Comparison of ENCODE assay signal across 7 mouse cellular contexts in the genomic region with DNA sequence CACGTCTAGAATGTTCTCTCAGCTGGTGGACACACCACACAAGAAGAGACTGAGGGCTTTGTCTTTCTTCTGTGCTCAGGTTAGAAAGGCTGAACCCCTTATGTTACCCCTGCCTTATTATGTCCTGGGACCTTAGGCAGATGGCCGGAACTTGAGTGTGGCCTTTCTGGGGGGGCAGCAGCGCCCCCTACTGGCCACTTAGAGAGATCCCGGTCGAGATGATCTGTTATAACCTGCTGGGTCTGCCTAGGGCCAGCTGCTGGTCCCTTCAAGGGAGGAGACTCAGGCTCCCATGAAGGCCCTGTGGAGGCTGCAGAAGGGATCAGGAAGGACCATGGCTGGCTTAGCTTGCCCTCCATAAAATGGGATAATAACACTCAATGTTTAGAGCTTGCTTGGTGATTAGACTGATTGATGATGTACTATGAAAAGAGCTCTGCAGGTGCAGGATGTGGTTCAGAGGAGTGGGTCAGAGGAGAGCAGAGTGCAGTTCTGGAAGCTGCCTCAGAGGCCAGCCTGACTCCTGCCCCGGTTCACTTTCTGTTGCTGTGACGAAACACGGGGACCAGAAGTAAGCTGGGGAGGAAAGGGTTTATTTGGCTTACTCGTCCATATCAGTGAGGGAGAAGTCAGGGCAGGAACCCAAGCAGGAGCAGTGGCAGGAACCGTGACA. TPM values are rescaled to one million over a fixed set of nuclear protein-coding genes. Genes with fewer than 3 reads are reported as not detected.
DNase-seq lines count a peak whose midpoint lies in the region; ATAC-seq and TF ChIP-seq lines count a peak whose summit lies in the region.

No protein-coding gene starts in this region.

- no peak overlapping the region for H3K4me2 ChIP-seq in midbrain, postnatal 0 days (ENCODE audit: low read depth, low read length, poor library complexity, severe bottlenecking)

- intact Hi-C loops in left cerebral cortex, postnatal 4 days (cut with DNase I): no loop called here
- intact Hi-C loops in left cerebral cortex, postnatal 14 days (cut with DNase I): loop anchor here (2.0 to 10.0 kb wide), 2 partner anchors 44 to 336 kb away; a partner anchor contains a TSS

- no peak overlapping the region for H3K9ac ChIP-seq in midbrain, postnatal 0 days (replicated peaks; ENCODE audit: low read length, poor library complexity, severe bottlenecking)

- H3K9me3 ChIP-seq in midbrain, postnatal 0 days (ENCODE audit: low read length): no peaks in the 10 kb centered on the region

- no peaks in the 10 kb centered on the region for H3K36me3 ChIP-seq in midbrain, postnatal 0 days (ENCODE audit: insufficient read depth, low read length)

- no peak for TF ChIP-seq POLR2A in brain, embryonic 14.5 days (IDR thresholded peaks at IDR 0.05; ENCODE audit: borderline replicate concordance, extremely low read depth, insufficient read depth, insufficient read length, poor library complexity, severe bottlenecking)

- H3K4me1 ChIP-seq in midbrain, postnatal 0 days (ENCODE audit: insufficient read depth, low read length): no peaks in the 10 kb centered on the region

- no peak overlapping the region for H3K4me3 ChIP-seq in midbrain, postnatal 0 days (ENCODE audit: low read depth, low read length)

- 40% methylated on average over 10 of the region's 10 CpGs for WGBS in midbrain, postnatal 0 days

- ATAC-seq in granulocyte monocyte progenitor cell, adult 5-6 weeks (replicated peaks; ENCODE audit: poor library complexity, severe bottlenecking): peak; percentile 57
- no peak for ATAC-seq in midbrain, postnatal 0 days (ENCODE audit: low FRiP score)

- TF ChIP-seq CTCF in brain, embryonic 14.5 days (IDR thresholded peaks at IDR 0.05; ENCODE audit: borderline replicate concordance, extremely low read depth, insufficient read depth, insufficient read length): peak; percentile 74
- TF ChIP-seq CTCF in midbrain, postnatal 0 days (IDR thresholded peaks at IDR 0.05): peak; percentile 66

- DNase-seq in left cerebral cortex, postnatal 4 days: peak; percentile 29
- DNase-seq in left cerebral cortex, postnatal 14 days (ENCODE audit: low spot score in 2 of 2): no peak
- peak; percentile 36 for DNase-seq in MN1 (ENCODE audit: low spot score)
- DNase-seq in brain, embryonic 14.5 days (ENCODE audit: low read depth): peak; percentile 54
- DNase-seq in midbrain, postnatal 0 days (ENCODE audit: low spot score): no peak
- DNase-seq in ovary, postnatal 10 days (ENCODE audit: low spot score): no peak

- no peak overlapping the region for H3K27ac ChIP-seq in midbrain, postnatal 0 days (ENCODE audit: low read depth, low read length)

- H3K27me3 ChIP-seq in midbrain, postnatal 0 days (ENCODE audit: insufficient read depth, low read length): no peaks in the 10 kb centered on the region

RNA-seq across cellular contexts. Expression of a gene that starts 15.6 kb away (rescaled TPM):
- 1 to 10 TPM; 1.7 to 2.0 TPM for total RNA-seq in left cerebral cortex, postnatal 4 days (2021)
- 1 to 10 TPM; 5.2 to 5.7 TPM for total RNA-seq in left cerebral cortex, postnatal 14 days (2021)
- polyA plus RNA-seq in brain, embryonic 14.5 days (2012; rRNA removed): 0.66 and 0.68 TPM in 2 replicates
- total RNA-seq in granulocyte monocyte progenitor cell, adult 5-6 weeks (2014; fragmentation: Nextera tagmentation): 0.58 and 7.0 TPM in 2 replicates
- total RNA-seq in granulocyte monocyte progenitor cell, adult 5-6 weeks (2017): 0.52 and 1.2 TPM in 2 replicates
- 0.22 and 1.3 TPM in 2 replicates for total RNA-seq in midbrain, postnatal 0 days (2014; rRNA removed)
- polyA plus RNA-seq in midbrain, postnatal 0 days (2015; fragmentation: Nextera tagmentation; extraction: Ambion mirVana): 1.3 and 1.5 TPM in 2 replicates

RNA-seq across cellular contexts. Expression of a gene that starts 50.7 kb away (rescaled TPM):
- 100 to 1,000 TPM; 128 to 151 TPM for total RNA-seq in left cerebral cortex, postnatal 4 days (2021)
- total RNA-seq in left cerebral cortex, postnatal 14 days (2021): 100 to 1,000 TPM; 126 to 148 TPM
- 37.9 and 42.7 TPM in 2 replicates for polyA plus RNA-seq in brain, embryonic 14.5 days (2012; rRNA removed)
- total RNA-seq in granulocyte monocyte progenitor cell, adult 5-6 weeks (2014; fragmentation: Nextera tagmentation): 0.51 TPM in 1 of 2 replicates, not detected in the other
- 0.26 TPM in 1 of 2 replicates, not detected in the other for total RNA-seq in granulocyte monocyte progenitor cell, adult 5-6 weeks (2017)
- 42.3 and 49.5 TPM in 2 replicates for total RNA-seq in midbrain, postnatal 0 days (2014; rRNA removed)
- polyA plus RNA-seq in midbrain, postnatal 0 days (2015; fragmentation: Nextera tagmentation; extraction: Ambion mirVana): 3.2 and 3.6 TPM in 2 replicates

Comparison
In these comparisons a context has a peak if more than half of its experiments do, and no peak if none do; other contexts are left out.
1. DNase-seq: peak in left cerebral cortex, postnatal 4 days (single experiment), MN1 (single experiment) and brain, embryonic 14.5 days (single experiment); none in left cerebral cortex, postnatal 14 days (0 of 2), midbrain, postnatal 0 days (single experiment) and ovary, postnatal 10 days (single experiment).
2. RNA of a gene that starts 50.7 kb away (total RNA-seq): 128 to 151 TPM in left cerebral cortex, postnatal 4 days, 126 to 148 TPM in left cerebral cortex, postnatal 14 days and 42.3 to 49.5 TPM in midbrain, postnatal 0 days; 0.26 to 0.51 TPM in granulocyte monocyte progenitor cell, adult 5-6 weeks; every median in the first group is over 10 times any median in the second.